Mouse (Mus musculus) gastrocnemius, postnatal 4 days (tissue): ENCODE results near the gene Ankrd11. TPM values are rescaled to one million over a fixed set of nuclear protein-coding genes. Genes with fewer than 3 reads are reported as not detected.
"Not testable (repeated sequence)": the region's sequence is repeated elsewhere in the genome, so short reads cannot be mapped to it uniquely, and the experiment has no call there.

Source experiments
- DNase-seq, 2 experiments: peaks; one replicate each; pipeline ENCODE4 v3.0.0; 2021 to 2022; ENCODE audit warnings: low spot score in 2 of 2, mixed read lengths in 2 of 2
- long read RNA-seq, 2 experiments: library from polyadenylated mRNA; stranded (forward); transcript quantifications; one replicate each; pipeline ENCODE4 v2.0.0; 2021
- total RNA-seq, 2 experiments: library from RNA; stranded (reverse); gene quantifications; 2 replicates each; pipeline ENCODE4 v1.2.3; 2021

The Ankrd11 gene
- total RNA-seq: 10 to 100 TPM; 81.1 to 92.9 TPM
- long read RNA-seq, experiment 1, full-length matches to known transcripts: 2 of 36 reads
- long read RNA-seq, experiment 1, partial matches to known transcripts: 30 of 36 reads
- long read RNA-seq, experiment 1, other reads (novel, unspliced or antisense): 4 of 36 reads
- long read RNA-seq, experiment 2, partial matches to known transcripts: 55 of 69 reads
- long read RNA-seq, experiment 2, other reads (novel, unspliced or antisense): 12 of 69 reads

DNA sequence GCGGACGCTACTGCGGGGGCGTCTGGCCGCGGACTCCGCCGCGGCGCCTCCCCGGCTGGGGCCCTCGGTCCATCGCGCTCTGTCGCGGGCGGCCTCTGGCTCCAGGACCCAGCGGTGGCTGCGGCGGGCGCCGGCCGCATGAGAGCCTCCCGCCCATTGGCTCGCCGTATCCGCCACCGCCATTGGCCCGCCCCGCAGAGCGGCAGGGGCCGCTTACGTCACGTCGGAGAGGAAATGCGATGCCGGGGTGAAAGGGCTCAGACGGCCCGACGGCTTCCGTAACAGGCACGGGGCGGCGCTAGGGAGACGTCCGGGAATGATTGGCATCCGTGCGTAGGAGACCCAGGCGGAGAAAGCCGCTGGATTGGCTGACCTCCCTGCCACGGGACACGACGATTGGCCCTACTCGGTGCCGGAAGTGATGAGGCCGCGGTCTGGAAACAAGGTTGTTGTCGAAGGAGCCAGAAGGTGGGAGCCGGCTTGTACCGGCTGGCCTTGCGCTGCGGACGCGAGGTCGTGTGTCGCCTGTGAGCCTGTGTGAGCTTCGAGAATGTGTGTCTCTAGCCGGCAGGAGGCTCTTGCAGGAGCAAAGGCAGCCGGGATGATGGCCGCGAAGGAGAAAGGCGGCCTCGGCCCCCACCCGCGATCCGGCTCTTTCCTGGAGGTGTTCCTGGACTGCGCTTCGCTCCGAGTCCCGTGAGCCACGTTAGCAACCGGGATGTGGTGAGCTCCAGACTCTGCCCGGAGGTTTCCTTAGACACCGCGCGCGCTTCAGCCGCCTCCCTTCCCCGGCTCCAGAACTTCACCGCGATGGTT is at the start of gene Ankrd11:
Gene Ankrd11 (minus strand): TSS at position 120 of the 816 bp plus-strand sequence.
- DNase-seq: peak; percentile 97 to 99

DNA sequence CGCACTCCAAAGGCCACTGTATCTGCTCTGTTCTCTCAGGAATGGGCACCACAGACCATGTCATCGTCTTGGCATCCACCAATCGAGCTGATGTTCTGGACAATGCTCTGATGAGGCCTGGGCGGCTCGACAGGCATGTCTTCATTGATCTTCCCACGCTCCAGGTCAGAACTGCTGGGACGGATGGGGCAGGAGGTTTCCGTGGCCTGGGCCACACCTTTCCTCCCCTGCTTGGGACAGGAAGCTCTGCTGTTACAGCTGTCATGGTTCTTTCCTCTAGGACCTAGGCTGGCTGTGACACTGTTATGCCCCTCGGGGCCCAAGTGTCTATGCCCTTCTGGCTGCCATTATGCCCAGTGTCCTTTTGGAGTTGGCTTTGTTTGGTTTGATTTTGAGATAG is 45.2 kb upstream of the Ankrd11 start:
- DNase-seq: no peak

DNA sequence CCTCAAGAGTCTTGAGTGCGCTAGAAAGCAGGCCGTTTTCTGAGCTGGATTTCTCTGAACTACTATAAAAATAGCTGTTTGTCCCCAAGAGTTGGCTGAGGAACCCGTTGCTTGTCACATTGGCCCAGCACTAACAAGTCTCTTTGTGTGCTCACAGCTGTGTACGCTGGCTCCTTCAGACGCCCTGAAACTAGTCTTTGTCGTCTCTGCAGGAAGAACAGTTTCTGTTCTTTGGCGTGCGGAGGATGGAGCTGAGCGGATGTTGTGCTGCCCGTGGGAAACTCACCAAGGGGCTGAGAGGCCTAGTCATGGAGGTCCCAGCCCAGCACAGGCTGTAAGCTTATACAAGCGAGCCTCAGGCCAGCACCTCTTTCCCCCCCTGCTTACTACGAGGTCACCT is 41.5 kb upstream of the Ankrd11 start:
- no peak for DNase-seq

DNA sequence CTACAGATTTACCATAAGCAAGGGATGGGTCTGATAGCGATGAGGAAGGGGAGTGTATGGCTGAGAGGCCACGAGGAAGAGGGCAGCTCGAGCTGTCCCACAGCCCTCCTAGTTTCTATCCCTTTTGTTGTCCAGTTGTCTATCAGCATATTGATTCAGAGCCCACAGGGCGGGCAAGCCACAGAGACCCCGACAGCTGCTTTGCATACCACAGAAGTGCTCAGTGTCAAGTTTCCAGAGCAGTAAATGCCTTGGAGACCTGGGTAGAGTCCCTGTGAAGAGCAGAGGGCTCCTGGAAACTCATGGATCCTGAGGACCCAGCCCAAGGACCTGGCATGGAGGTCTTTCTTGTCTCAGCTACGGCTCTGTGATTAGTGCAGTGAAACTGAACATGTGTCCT is 40.9 kb upstream of the Ankrd11 start:
- no peak for DNase-seq

DNA sequence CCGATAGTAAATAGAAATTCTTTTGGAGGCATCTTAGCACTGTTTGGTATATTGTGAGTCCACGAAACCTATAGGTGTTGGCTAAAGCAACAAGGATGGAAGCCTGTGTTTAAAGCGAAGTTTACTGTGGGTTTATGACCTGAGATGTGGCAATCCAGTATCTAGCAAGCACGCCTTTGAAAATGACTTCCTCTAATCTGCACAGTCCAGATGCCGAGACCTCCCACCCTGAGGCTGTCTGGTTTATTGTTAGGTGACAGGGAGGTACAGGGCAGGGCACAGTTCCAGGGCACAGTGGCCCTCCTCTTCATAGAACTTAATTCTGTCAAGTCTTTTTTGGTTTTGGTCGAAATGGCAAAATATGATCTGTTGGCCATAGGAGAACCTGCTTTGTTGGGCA is 35.1 kb upstream of the Ankrd11 start:
- no peak for DNase-seq

DNA sequence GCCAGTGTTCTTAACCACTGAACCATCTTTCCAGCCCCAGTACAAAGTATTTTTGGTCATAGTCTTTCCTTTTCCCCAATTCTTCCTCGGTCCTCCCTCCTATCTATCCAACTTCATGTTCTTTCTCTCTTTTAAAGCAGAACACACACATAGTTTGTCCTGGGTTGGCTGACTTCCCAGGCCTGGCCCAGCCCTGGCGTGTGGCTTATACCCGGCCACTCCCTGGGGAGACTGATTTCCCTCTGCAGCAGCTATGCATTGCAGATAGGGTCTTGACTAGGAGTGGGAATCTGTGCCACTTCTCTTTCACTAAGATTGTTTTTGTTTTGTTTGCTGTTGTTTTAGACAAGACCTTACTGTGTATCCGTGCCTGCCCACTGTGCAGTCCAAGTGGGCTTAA is 29.1 kb upstream of the Ankrd11 start:
- DNase-seq: no peak

DNA sequence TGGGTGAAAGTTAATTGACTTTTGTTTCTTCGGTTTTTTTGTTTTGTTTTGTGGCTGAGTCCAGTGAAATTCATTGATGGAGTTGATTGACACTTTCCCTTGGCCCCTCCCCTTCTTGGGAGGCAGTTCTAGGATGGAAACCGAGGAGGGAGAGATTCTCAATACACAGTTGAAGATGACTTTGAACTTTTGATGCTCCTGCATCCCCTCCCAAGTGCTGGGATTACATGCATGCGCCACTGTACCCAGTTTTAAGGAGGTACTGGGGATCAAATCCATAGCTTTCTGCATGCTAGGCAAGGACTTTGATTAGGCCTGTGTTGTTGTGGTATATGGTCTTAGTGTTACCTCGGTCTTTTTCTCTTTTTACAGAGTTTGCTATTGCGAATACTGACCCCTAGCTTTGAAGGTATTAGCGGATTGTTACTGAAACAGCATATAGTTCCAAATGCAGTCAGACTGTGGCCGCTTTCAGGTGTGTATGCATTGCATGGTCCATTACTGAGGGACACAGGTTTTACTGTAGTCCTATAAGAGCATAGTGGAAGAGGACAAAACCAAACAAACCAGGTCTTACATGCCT is 24.1 kb upstream of the Ankrd11 start:
- DNase-seq: no peak

DNA sequence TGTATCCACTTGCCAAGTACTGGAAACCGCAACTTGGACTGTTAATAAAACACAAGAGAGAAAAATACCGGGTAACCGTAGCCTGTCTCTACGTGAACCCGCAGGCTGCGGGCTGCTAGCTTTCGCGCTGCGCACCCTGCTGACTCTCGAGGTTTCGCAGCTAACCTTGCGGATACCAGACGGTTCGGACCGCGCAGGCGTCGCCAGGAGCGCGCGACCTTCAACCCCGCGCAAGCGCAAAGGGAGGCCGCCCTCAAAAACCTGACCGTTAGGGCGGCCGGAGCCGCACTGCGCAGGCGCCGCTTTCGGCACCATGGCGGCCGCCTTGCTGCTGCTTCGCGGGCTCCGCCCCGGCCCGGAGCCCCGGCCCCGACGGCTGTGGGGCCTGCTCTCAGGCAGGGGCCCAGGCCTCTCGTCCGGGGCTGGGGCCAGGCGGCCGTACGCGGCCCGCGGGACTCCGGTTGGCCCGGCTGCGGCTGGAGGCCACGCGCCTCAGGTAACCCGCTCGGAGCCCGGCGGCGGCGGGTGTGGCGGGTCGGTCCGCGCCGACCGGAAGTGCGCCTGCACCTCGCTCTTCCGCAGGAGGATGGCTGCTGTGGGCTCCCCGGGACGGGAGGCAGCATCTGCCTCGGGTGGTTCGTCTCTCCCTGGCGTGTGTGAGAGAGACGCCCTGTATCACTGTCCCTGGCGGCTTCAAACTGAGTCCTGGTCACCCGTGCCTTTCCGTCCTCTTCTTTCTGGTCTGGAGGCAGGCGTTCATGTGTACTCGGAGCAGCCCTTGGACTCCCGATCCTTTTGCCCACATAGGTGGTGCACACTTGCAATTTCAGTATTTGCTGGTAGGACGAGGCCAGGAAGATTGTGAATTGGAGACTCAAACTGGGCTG is 23.4 kb upstream of the Ankrd11 start:
- DNase-seq: peak; percentile 94 to 96

DNA sequence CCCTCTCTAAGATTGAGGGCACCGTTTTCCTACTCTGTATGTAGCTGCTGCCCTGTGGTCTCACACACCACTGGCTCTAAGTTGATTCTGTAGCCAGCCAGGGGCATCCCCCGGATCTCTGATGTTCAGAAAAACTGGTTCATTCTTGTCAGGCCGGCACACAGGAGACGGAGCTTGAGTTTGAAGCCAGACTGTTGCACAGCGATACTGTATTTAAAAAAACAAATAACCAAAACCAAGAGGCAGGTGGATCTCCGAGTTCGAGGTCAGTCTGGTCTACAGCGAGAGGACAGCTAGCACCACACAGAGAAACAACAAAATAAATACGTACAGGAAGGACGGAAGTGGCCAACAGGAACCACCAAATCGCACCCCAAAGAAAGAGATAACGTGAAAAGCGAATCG is 22.7 kb upstream of the Ankrd11 start:
- no peak for DNase-seq

DNA sequence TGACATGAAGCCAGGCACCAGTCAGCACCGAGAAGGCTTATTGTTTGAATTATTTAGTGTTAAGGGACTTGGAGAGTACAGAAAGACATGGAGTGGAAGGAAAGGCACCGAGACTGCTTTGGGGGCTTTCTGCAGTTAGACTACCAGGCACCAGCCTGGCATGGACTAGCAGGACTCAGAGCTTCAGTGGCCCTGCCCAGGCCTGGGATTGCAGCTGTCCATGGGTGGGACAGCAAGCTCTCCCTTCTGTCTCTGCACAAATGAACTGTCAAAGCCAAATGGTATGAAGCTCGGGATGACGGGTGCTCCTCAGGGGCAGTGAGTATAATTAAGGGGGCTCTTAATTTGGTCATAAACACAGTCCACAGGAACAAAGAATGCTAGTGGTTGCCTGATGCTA is 22.0 kb upstream of the Ankrd11 start:
- DNase-seq: no peak

DNA sequence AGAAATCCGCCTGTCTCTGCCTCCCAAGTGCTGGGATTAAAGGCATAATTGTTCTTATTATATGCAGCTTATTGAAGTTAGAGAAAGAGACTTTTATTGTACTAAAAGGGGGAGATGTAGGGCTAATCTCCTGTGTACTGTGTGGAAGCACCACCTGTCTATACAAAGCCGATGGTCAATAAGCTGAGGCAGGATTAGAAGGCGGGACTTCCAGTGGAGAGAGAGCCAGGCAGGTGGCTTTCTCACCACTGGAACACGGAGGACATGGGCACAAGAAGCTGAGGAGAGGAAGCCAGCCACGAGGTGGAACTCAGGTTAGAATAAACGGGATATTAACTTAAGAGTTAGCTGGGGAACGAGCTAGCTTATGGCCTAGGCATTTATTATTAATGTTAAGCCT is 20.6 kb upstream of the Ankrd11 start, which contains the start of gene Spg7:
Gene Spg7 (plus strand): TSS at position 222 of the 400 bp plus-strand sequence.
- no peak for DNase-seq

DNA sequence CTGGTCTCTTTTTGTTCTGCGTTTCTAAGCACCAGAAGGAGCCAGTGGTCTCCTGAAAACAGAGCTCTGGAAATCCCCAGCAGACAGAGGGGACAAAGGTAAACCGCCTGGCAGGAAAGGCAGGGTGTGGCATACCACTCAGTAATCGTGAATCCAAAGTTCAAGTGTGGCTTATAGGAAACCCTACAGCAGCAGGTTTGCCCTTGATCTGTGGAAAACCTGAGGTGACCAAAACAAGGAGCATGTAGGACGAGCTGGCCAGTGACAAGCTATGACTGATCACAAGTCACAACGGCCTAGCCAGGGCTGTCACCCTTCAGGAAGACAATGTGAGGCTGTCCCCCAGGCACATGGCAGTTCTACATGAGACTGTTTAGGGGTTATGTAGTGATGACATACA is 9.4 kb upstream of the Ankrd11 start:
- no peak for DNase-seq

DNA sequence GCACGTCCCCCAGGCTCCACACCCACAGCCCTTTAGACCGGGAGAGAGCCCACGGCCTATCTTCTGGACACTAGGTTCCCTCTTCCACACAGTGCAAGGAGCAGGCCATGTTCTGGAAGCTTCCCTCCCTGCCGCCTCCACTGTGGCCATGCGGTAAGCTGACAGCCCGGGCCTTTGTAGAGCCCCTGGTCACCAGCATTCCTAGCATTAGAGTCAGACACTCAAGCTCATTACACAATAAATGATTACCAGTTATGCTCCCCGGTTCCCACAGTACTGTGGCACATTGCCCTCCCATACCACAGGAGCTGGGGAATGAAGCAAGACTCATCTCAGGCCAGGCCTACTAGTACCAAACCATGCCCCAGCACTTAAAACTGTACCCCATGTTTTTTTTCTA is 6.3 kb upstream of the Ankrd11 start:
- DNase-seq: no peak

DNA sequence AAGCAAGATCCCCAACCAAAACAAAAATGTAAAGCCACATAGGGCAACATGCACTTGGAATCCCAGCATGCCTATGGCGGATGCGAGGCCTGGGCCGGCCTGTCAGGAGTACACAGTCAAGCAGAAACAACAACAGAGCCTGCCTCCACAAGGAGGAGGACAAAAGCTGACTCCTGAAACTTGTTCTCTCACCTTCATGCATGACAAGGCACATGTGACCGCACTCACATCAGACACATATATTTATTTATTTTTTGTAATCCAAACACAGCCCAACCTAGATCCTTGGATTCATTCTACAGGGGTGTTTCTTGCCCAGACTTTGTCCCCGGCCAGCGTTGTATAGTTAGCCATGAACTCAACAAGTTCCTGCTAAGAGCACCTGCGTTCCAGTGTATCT is 5.8 kb upstream of the Ankrd11 start:
- DNase-seq: no peak

DNA sequence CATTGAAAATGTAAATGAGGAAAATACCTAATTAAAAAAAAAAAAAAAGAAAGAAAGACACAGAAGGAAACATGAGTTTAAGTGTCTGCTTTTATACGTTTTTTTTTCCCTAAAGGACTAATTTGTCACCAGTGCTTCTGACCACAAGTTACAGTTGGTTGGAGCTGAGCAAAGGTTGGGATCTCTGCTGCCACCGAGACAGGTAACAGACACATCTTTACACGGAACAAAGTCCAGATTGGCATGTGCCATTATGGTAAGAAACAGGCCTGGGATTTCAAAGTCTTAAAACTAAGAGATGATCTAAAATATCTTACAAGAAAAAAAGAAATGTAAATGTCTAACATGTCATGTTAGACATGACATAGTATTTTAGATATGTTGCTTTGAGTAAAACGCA is 4.6 kb upstream of the Ankrd11 start:
- no peak for DNase-seq

DNA sequence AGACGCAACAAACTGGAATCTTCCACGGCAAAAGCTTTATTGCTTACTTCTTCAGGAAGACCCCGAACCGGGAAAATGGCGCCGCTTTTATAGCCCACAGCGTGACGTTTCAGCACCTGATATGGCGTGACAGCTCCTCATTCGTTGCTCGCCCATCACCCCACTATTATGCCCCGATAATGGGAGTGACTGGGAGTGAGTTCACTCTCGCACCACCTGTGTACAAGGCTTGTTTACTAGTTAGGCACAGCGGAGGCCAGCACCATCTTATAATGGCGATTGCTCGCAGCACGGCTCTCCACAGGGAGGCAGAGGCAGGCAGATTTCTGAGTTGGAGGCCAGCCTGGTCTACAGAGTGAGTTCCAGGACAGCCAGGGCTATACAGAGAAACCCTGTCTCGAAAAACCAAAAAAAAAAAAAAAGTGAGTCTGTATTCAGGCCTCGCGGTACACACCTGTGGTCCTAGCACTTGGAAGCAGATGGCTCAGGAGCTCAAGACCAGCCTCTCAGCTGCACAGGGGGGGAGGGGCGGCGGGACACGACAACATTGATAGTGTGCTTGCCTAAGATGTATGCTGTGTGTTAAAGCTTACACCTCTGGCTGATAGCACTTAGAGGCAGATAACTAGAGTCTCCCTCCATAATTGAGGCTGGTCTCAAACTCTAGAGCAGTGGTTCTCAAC is 2.8 kb upstream of the Ankrd11 start:
- DNase-seq: not testable (repeated sequence)

DNA sequence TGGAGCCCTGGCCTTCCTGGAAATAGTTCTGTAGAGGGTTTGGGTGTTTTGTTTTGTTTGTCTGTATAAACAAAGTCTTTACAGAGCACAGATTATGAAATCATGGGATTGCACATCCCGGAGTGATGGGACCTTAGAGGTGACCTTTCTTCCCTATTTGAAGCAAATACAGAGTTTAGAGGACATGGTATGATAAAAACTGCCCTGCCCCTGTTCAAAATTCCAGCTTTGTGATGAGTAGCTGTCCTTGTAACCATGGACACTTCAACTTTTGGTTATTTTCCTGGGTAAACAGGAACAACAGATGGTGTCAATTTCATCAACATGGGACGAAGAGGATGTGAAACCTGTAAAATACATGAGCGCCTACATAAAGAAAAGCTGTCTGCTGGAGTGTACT is 1.9 kb upstream of the Ankrd11 start:
- no peak for DNase-seq

DNA sequence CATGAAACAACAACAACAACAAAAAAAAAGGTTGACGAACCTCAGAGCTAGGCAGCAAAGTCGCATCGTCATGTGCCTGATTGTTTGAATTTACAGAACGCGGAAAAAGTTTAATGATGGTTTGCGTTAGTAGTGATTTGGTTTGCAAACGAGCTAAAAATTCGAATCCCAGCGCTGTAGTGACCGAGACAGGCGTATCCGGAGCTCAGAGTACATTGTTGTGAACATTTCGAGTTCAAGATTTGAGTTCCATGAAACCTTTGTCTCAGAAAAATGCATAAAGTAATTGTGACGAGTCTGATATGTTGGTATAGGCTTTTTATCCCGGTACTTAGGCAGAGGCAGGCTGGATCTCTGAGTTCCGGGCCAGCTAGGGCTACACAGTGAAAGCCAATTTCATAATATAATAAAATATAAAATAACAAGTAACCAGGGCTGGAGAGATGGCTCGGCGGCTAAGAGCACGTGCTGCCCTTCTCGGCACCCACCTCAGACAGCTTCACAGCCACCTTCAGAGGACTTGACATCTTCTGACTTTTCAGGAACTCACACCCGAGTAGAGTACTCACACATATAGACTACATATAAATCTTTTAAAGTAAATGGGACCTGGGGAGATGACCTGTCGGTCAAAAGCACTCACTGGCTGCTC is 1.0 kb upstream of the Ankrd11 start:
- DNase-seq: no peak

DNA sequence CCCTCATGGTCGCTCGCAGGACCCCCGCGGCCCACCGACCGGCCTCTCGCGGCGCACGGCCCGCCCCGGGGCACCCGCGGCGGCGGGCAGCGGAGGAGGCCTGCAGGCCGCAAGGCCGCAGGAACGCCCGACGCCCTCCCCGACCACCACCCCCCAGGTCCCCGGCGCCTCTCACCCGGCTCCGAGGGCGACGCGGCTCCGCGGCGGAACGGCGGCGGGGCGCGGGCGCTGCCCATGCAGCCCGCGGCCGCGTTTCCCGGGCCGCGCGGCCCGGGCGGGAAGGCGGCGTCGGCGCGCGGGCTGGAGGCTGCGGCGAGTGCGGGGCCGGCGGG is 337 bp downstream of the Ankrd11 start:
- DNase-seq: peak in 1 of 2 experiments; percentile 52

DNA sequence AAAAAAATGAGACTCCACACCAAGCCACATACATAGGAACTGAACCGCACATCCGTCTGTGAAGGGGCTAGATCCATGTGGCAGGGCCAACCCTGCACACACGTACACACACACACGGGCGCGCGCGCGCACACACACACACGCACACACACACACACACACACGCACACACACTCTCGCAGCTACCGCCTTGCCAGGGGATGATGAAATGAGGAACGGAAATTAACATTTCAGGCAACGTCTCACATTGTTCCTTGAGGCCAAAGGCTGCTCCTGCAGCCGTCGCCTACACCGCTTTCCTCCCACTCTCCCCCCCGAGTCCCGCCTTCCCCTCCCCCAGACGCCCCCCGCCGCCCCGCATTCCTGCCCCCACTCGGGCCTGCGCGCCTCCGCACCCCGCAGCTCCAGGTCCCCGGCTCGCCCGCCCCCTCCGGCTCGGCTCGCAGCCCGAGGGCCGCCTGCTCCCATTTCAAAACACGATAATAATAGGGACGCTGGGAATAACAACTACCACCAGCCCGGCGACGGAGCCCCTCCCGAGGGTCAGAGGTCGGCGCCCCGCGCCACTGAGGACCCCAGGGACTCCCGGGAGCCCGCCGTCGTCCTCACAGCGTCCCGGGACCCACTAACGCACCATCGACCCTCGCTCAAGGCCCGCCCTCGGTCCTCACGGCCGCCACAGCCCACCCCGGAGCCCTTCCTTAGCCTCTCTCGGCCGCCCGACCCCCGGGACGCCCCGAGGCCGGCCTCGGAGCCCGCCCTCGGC is 886 bp downstream of the Ankrd11 start:
- peak; percentile 34 to 56 for DNase-seq
